Mouse (Mus musculus) midbrain, embryonic 15.5 days (tissue): ENCODE measurements around the gene Mtch2. TPM values are rescaled to one million over a fixed set of nuclear protein-coding genes. Genes with fewer than 3 reads are reported as not detected.
A peak's percentile ranks its signal among the peaks of the same experiment; 100 is the strongest.
"Not testable (repeated sequence)": the region's sequence is repeated elsewhere in the genome, so short reads cannot be mapped to it uniquely, and the experiment has no call there.

ENCODE experiments used
- ATAC-seq: fragments of 200-750 bp; cut with Nextera tagmentation; replicated peaks from 2 replicates; pipeline ENCODE4 v1.8.0; 2017; ENCODE audit warnings: moderate TSS enrichment
- H3K27ac ChIP-seq: fragments of 300-500 bp; sonication (generic); 2 replicates; pipeline ENCODE4 v1.5.1; 2015; ENCODE audit warnings: mild to moderate bottlenecking, inconsistent platforms
- H3K27me3 ChIP-seq: fragments of 300-500 bp; sonication (generic); replicated peaks from 2 replicates; pipeline ENCODE4 v1.6.1; 2015; ENCODE audit warnings: inconsistent platforms
- H3K36me3 ChIP-seq: fragments of 300-500 bp; sonication (generic); replicated peaks from 2 replicates; pipeline ENCODE4 v1.6.1; 2015; ENCODE audit warnings: inconsistent platforms
- H3K4me1 ChIP-seq: fragments of 300-500 bp; sonication (generic); 2 replicates; pipeline ENCODE4 v1.6.1; 2015; ENCODE audit warnings: inconsistent platforms
- H3K4me2 ChIP-seq: fragments of 300-500 bp; sonication (generic); 2 replicates; pipeline ENCODE4 v1.6.1; 2015; ENCODE audit warnings: inconsistent platforms, mild to moderate bottlenecking, moderate library complexity
- H3K4me3 ChIP-seq: fragments of 300-500 bp; sonication (generic); 2 replicates; pipeline ENCODE4 v1.5.1; 2015; ENCODE audit warnings: mild to moderate bottlenecking, inconsistent platforms
- H3K9ac ChIP-seq: fragments of 300-500 bp; sonication (generic); 2 replicates; pipeline ENCODE4 v1.6.1; 2015; ENCODE audit warnings: mild to moderate bottlenecking, inconsistent platforms
- H3K9me3 ChIP-seq: fragments of 300-500 bp; sonication (generic); 2 replicates; pipeline ENCODE4 v1.6.1; 2016; ENCODE audit warnings: inconsistent platforms
- WGBS: fragments of 180-500 bp; shearing (Covaris S2); methylation state at CpG from one replicate; pipeline ENCODE4 v1.1.7; 2015; ENCODE audit warnings: mixed read lengths; 5-methylcytosine and 5-hydroxymethylcytosine counted together
- polyA plus RNA-seq: library from polyadenylated mRNA; unstranded; fragments of >200 nt; fragmentation: Nextera tagmentation; extraction: Ambion mirVana; gene quantifications from 2 replicates; pipeline ENCODE4 v1.2.1, GENCODE M21; 2015

Mtch2 gene
- polyA plus RNA-seq, 1 experiment from 2014 or later: 242 TPM

DNA sequence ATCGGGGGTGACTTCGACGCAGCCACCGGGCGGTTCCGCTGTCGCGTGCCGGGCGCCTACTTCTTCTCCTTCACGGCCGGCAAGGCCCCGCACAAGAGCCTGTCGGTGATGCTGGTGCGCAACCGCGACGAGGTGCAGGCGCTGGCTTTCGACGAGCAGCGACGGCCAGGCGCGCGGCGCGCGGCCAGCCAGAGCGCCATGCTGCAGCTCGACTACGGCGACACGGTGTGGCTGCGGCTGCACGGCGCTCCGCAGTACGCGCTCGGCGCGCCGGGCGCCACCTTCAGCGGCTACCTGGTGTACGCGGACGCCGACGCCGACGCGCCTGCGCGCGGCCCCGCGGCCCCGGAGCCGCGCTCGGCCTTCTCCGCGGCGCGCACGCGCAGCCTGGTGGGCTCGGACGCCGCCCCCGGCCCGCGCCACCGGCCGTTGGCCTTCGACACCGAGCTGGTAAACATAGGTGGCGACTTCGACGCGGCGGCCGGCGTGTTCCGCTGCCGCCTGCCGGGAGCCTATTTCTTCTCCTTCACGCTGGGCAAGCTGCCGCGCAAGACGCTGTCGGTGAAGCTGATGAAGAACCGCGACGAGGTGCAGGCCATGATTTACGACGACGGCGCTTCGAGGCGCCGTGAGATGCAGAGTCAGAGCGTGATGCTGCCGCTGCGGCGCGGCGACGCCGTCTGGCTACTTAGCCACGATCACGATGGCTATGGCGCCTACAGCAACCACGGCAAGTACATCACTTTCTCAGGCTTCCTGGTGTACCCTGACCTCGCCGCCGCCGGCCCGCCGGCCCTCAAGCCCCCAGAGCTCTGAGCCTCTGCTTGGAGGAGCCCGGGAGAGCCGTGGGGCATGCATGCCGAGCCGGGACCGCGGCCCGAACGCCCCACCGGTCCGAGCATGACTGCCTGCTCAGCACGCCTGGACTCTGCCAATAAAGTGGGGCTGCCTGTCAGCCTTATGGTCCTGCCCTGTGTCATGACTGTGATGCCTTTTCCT, 42.9 kb downstream of the Mtch2 start:
- Histone ChIP-seq H3K4me3 (peak overlapping the region; percentile 46), H3K27me3 (peaks cover 11% of the 10 kb centered on the region)
- ATAC-seq: peak; percentile 65

DNA sequence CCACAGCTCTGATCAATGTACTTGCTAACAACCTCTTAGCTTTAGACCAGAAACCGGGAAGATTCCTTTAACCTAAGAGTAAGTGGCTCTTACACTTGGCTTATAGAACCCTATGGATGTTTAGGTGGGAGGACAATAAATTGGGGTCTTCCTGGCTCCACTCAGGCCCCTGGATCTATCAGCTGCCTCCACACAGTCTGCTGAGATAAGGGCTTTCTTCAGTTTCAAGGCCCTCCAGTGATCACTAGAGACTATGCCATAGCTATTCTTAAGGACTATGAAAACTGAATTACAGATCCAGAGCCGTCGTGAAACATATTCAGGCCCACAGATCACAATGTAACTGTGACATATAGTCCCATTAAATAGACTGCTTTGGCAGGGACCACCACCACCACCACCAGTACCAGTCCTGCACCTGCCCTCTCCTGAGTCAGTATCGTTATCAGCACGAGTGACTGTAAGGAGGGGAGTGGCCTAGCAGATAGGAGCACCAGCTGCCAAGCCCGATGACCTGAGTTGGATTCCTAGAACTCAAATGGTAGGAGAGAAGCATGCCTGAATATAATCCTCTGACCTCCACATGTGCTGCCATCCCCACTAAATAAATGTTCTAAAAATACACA, 46.8 kb downstream of the Mtch2 start:
- ATAC-seq: no peak
- H3K27me3 ChIP-seq: 0 out of 2 replicates have a peak, but pooled peaks cover 5% of the 10 kb centered on the region
- no peaks in the 10 kb centered on the region for H3K9me3 ChIP-seq
- no peak overlapping the region for H3K27ac ChIP-seq
- no peak overlapping the region for H3K9ac ChIP-seq
- peaks cover 20% of the 10 kb centered on the region; the same call in 1 of the 2 replicates for H3K36me3 ChIP-seq
- WGBS: 96% methylated on average over 6 of the region's 6 CpGs
- H3K4me3 ChIP-seq: no peak overlapping the region
- no peak overlapping the region for H3K4me2 ChIP-seq
- H3K4me1 ChIP-seq: peaks cover 28% of the 10 kb centered on the region

More for the DNA sequence above, 42.9 kb downstream of the Mtch2 start:
- Histone ChIP-seq H3K4me1 (peaks cover 47% of the 10 kb centered on the region), H3K9ac (peak overlapping the region; percentile 52), H3K9me3 (no peaks in the 10 kb centered on the region), H3K36me3 (no peaks in the 10 kb centered on the region; the same call in 1 of the 2 replicates), H3K27ac (peak overlapping the region; percentile 71), H3K4me2 (peak overlapping the region; percentile 67)
- 4% methylated on average over 129 of the region's 133 CpGs for WGBS

DNA sequence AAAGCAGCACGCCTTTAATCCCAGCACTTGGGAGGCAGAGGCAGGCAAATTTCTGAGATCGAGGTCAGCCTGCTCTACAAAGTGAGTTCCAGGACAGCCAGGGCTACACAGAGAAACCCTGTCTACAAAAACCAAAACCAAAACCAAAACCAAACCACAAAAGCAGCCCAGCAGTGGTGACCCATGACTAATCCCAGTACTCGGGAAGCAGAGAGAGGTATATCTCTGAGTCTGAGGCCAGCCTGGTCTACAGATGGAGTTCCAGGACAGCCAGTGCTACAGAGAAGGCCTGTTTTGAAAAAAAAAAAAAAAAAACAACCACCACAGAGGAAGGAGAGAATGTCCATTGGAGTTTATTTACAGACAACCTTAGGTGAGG, 47.3 kb downstream of the Mtch2 start:
- H3K9me3 ChIP-seq, H3K27ac ChIP-seq, H3K4me3 ChIP-seq, H3K27me3 ChIP-seq, H3K9ac ChIP-seq, ATAC-seq, H3K4me2 ChIP-seq: not testable (repeated sequence)
- Histone ChIP-seq H3K4me1 (peaks cover 23% of the 10 kb centered on the region), H3K36me3 (peaks cover 22% of the 10 kb centered on the region; the same call in 1 of the 2 replicates)
- 97% methylated on average over 3 of the region's 3 CpGs for WGBS

GRCm38 (mm10) chr2:90903398-90903797, 56.4 kb downstream of the Mtch2 start:
- Histone ChIP-seq H3K9ac (peak overlapping the region; percentile 98), H3K4me2 (peak overlapping the region; percentile 67), H3K4me1 (peaks cover 34% of the 10 kb centered on the region), H3K9me3 (no peaks in the 10 kb centered on the region), H3K4me3 (peak overlapping the region; percentile 93), H3K27me3 (no peaks in the 10 kb centered on the region), H3K36me3 (peaks cover 22% of the 10 kb centered on the region; the same call in 1 of the 2 replicates), H3K27ac (0 out of 2 replicates have a peak overlapping the region, but pooled peaks have one; percentile 94)
- WGBS: 80% methylated on average over 2 of the region's 2 CpGs
- no peak for ATAC-seq

DNA sequence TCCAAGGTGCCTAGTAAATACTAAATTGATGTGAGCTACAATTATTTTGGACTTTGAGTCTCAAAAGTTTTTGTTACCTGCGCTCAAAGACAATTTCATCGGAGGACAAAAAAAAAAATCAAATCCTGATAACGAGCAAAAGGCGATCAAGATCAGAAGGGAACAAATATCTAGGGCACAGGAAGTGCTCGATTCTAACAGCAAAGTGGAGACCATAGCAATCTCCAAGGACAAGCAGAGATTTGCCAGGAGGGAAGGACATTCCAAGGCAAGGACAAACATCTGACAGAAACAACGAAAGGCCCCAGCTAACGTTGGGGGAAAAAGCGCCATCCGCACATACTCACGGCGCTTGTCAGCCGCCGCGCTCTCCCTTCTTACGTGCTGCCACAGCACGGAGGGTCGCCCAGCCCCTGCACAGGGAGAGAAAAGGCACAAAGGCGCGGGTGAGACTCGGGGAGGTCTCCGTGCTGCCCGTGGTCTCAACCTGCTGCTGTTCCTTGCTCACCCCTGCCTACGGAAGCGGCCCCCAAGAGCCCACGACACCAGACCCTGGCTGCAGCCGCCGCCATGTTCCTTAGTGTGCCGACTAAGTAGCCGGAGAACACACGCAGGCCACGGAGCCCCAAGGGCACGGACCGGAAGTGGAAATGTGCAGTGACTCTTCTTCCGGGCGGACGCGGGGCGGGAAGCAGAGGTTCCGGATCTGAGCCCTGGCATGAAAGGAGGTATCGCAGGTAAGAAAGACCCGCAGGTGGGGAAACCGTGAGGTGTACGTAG, 57.3 kb downstream of the Mtch2 start, which contains the start of the genes Kbtbd4 and Ndufs3:
Gene Kbtbd4, plus strand, starts transcription at position 665 of the 780 bp plus-strand sequence.
Gene Ndufs3, minus strand, starts transcription at position 752 of the 780 bp plus-strand sequence.
- H3K4me1 ChIP-seq: peaks cover 34% of the 10 kb centered on the region
- H3K36me3 ChIP-seq: peaks cover 20% of the 10 kb centered on the region; the same call in 1 of the 2 replicates
- ATAC-seq: peak; percentile 95
- no peaks in the 10 kb centered on the region for H3K27me3 ChIP-seq
- peak within 1 kb of the TSS; percentile 67 for H3K4me2 ChIP-seq
- H3K4me3 ChIP-seq: peak within 1 kb of the TSS; percentile 93
- peak within 1 kb of the TSS; percentile 98 for H3K9ac ChIP-seq
- WGBS: 1% methylated on average over 42 of the region's 43 CpGs
- H3K27ac ChIP-seq: peak within 1 kb of the TSS; percentile 94
- H3K9me3 ChIP-seq: no peaks in the 10 kb centered on the region

DNA sequence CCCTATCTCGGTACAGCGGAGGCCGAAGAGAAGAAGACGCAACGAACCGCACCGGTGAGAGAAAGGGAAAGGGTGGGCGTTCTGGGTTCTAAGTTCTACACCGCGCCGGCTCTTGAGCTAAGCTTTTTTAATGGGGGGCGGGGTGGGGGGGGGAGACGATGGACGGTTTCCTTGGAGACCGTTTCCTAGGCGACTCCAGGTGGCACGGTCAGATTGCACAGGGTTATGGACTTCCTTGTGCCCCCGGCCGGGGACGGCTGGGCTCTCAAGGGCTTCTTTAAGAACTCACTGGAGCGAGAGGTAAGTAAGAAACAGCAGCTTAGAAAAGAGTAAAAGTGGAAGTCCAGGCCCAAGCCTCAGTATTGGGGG, 57.9 kb downstream of the Mtch2 start:
- Histone ChIP-seq H3K9ac (peak overlapping the region; percentile 98), H3K36me3 (peaks cover 26% of the 10 kb centered on the region; the same call in 1 of the 2 replicates), H3K4me2 (peak overlapping the region; percentile 67), H3K27me3 (no peaks in the 10 kb centered on the region), H3K4me1 (peaks cover 34% of the 10 kb centered on the region), H3K27ac (peak overlapping the region; percentile 94), H3K9me3 (no peaks in the 10 kb centered on the region), H3K4me3 (peak overlapping the region; percentile 93)
- 2% methylated on average over 21 of the region's 21 CpGs for WGBS
- ATAC-seq: peak; percentile 60; the same call in 1 of the 2 replicates

DNA sequence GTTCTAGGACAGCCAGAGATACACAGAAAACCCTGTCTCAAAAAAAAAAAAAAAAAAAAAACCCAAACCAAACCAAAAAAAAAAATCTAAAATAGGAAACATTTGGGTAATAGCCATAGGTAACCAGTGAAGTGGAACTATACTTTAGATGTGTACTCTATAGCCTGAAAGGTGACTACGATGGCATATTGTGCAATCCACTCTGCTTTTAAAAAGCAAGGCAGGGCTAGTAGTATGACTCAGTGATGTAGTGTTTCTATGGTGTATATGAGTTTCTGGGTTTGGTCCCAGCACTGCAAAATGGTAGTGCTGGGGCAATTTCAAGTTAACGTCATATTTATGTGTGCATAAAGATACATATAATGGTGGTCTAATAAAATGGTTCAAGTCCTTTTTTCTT, 59.8 kb downstream of the Mtch2 start:
- Histone ChIP-seq H3K36me3 (peaks cover 33% of the 10 kb centered on the region; the same call in 1 of the 2 replicates), H3K27ac (no peak overlapping the region), H3K9me3 (no peaks in the 10 kb centered on the region), H3K4me2 (no peak overlapping the region), H3K4me3 (no peak overlapping the region), H3K9ac (no peak overlapping the region), H3K27me3 (no peaks in the 10 kb centered on the region), H3K4me1 (peaks cover 34% of the 10 kb centered on the region)
- 96% methylated on average over 2 of the region's 2 CpGs for WGBS
- no peak for ATAC-seq

GRCm38 (mm10) chr2:90910861-90911260, 63.9 kb downstream of the Mtch2 start:
- H3K4me2 ChIP-seq: no peak overlapping the region
- H3K4me3 ChIP-seq: no peak overlapping the region
- H3K9me3 ChIP-seq: no peaks in the 10 kb centered on the region
- WGBS: 95% methylated on average over 1 of the region's 1 CpGs
- H3K27ac ChIP-seq: no peak overlapping the region
- peaks cover 25% of the 10 kb centered on the region for H3K4me1 ChIP-seq
- ATAC-seq: no peak
- H3K36me3 ChIP-seq: peaks cover 32% of the 10 kb centered on the region; the same call in 1 of the 2 replicates
- no peak overlapping the region for H3K9ac ChIP-seq
- no peaks in the 10 kb centered on the region for H3K27me3 ChIP-seq

- no peak for ATAC-seq
- 82% methylated on average over 1 of the region's 1 CpGs for WGBS
- no peaks in the 10 kb centered on the region for H3K27me3 ChIP-seq
- H3K4me2 ChIP-seq: no peak overlapping the region
- H3K4me3 ChIP-seq: no peak overlapping the region
- H3K4me1 ChIP-seq: peaks cover 27% of the 10 kb centered on the region
- H3K36me3 ChIP-seq: peaks cover 32% of the 10 kb centered on the region; the same call in 1 of the 2 replicates
- H3K9me3 ChIP-seq: no peaks in the 10 kb centered on the region
- no peak overlapping the region for H3K27ac ChIP-seq
- H3K9ac ChIP-seq: no peak overlapping the region
Observed at GRCm38 (mm10) chr2:90911668-90912067, 64.7 kb downstream of the Mtch2 start.

- Histone ChIP-seq H3K9ac (no peak overlapping the region), H3K9me3 (no peaks in the 10 kb centered on the region), H3K4me2 (no peak overlapping the region), H3K36me3 (peaks cover 28% of the 10 kb centered on the region; the same call in 1 of the 2 replicates), H3K4me3 (no peak overlapping the region), H3K27ac (no peak overlapping the region), H3K27me3 (no peaks in the 10 kb centered on the region), H3K4me1 (peaks cover 27% of the 10 kb centered on the region)
- 78% methylated on average over 2 of the region's 2 CpGs for WGBS
- no peak for ATAC-seq
Observed at GRCm38 (mm10) chr2:90913671-90914070, 66.7 kb downstream of the Mtch2 start.

GRCm38 (mm10) chr2:90915516-90915915, 68.6 kb downstream of the Mtch2 start:
- Histone ChIP-seq H3K4me1 (peaks cover 27% of the 10 kb centered on the region), H3K9ac (no peak overlapping the region), H3K4me2 (peak overlapping the region; percentile 76), H3K9me3 (no peaks in the 10 kb centered on the region), H3K27me3 (no peaks in the 10 kb centered on the region), H3K4me3 (no peak overlapping the region), H3K27ac (no peak overlapping the region), H3K36me3 (peaks cover 15% of the 10 kb centered on the region; the same call in 1 of the 2 replicates)
- no peak for ATAC-seq
- WGBS: 71% methylated on average over 1 of the region's 1 CpGs
